Mouse (Mus musculus) 416B (cell line): Measurements from ENCODE around the gene Skint11.
"Not testable (repeated sequence)": the region's sequence is repeated elsewhere in the genome, so short reads cannot be mapped to it uniquely, and the experiment has no call there.

ENCODE experiments used
- DNase-seq: peaks from one replicate; pipeline ENCODE4 v3.0.0; 2011; ENCODE audit warnings: low read depth

Skint11 gene

DNA sequence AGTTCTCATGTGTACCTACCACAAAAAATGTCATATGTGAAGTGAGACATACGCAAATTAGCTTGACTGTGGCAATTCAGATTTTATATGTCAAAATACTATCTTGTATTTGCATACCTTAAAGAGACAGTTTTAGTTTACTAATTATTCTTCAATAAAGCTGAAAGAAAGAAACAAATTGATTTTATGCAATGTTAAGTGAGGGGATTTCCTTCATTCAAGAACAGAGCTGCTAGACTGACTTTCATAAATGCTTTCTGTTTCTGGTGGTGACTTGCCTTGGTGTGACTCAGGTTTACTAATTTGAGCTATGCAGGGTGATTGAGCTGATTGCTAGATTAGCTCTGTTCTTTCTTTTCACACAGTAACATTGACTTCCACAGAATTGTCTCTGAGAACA, at the start of gene Skint11:
Gene Skint11 (plus strand): TSS at position 301 of the 400 bp plus-strand sequence.
- no peak for DNase-seq

DNA sequence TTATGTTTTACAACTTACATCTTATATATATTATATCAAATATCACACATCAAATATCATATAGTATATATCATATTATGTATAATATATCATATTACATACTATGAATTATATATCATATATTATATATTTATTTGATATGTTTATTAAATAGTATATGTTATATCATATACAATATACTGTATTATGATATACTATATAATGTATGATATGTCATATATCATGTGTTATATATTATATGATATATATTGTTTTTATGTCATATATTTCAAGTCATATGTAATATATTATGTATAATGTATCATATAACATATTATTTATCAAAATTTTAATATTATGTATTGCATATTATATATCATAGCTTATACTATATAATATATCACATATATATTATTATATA, 2.0 kb upstream of the Skint11 start:
- no peak for DNase-seq

DNA sequence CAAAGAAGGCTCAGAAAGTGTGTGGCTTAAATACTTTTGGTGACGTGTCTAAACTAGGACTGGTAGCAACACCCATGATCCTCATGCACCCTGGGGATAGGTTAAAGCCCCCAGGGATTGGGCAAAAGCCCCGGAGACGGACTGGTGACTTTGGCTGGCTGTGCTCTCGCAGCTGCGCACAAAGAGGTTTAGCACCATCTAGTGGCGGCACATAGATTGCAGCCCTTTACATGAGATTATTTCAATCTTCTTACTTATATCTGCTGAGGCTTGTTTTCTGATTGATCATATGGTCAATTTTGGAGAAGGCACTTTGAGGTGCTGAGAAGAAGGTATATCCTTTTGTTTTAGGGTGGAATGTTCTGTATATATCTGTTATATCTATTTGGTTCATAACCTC, 9.7 kb downstream of the Skint11 start:
- DNase-seq = peak; percentile 3

DNA sequence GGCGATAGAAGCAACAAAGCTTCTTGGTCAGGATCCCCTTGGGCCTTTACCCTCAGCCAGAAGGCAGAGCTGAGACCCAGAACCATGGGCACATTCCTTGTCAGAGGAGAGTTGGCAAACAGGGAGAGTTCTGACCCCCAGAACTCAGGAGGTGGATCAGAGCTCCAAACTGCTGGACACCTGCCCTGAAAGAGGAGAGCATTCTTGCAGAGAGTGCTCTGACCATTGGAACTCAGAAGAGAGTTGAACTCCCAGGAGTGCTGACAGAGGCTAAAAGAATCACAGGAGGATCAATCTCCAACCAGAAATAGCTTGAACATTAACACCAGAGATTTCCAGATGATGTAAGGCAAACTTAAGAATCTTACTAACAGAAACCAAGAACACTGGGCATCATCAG, 93.7 kb downstream of the Skint11 start:
- not testable (repeated sequence) for DNase-seq
